In the genomic region with DNA sequence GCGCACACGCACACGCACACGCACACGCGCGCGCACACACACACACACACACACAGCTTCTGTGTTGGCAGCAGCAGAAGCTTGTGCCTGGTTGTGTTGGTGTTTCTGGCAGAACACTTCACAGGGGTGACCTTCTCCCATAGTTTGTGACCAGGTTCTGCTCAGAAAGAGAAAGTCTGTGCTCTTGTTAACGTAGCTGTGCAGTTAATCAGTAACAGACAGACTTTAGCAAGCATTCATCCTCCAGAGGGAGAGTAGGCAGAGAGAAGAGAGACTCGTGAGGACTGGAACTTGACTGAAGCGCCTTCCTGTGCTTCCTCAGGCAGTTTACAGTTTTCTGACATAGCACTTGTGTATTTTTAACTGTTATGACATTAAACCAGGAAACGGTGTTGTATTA, we compare ENCODE assay signal across 15 mouse cellular contexts. TPM values are rescaled to one million over a fixed set of nuclear protein-coding genes. Genes with fewer than 3 reads are reported as not detected.
DNase-seq lines count a peak whose midpoint lies in the region; ATAC-seq lines count a peak whose summit lies in the region.
"Had no signal": no experiment of that assay in that cellular context is flagged by ENCODE, and none has a peak within 500 bp of the region (broad histone marks: within the 10 kb centered on the region; RNA-seq: fewer than 3 reads in every experiment).

No protein-coding gene starts in this region.

- H3K27me3 ChIP-seq in kidney, embryonic 15.5 days: no peaks in the 10 kb centered on the region
- no peaks in the 10 kb centered on the region for H3K27me3 ChIP-seq in liver, embryonic 16.5 days (ENCODE audit: control insufficient read depth, insufficient read depth, low read depth, low read length)
- H3K27me3 ChIP-seq: heart, embryonic 13.5 days had no signal

- H3K9ac ChIP-seq in kidney, embryonic 15.5 days: no peak overlapping the region
- no peak overlapping the region for H3K9ac ChIP-seq in liver, embryonic 16.5 days (ENCODE audit: low read depth, low read length)
- H3K9ac ChIP-seq: heart, embryonic 13.5 days had no signal

- H3K9me3 ChIP-seq in kidney, embryonic 15.5 days (replicated peaks): no peaks in the 10 kb centered on the region
- H3K9me3 ChIP-seq in liver, embryonic 16.5 days (replicated peaks; ENCODE audit: control insufficient read depth, low read length): no peaks in the 10 kb centered on the region
- H3K9me3 ChIP-seq: G1E; heart, embryonic 13.5 days had no signal

- WGBS in kidney, embryonic 15.5 days: 76% methylated on average over 12 of the region's 12 CpGs
- WGBS in liver, embryonic 16.5 days (ENCODE audit: insufficient replicate concordance): 74% methylated on average over 12 of the region's 12 CpGs

- H3K4me1 ChIP-seq in kidney, embryonic 15.5 days: peaks cover 17% of the 10 kb centered on the region
- H3K4me1 ChIP-seq in liver, embryonic 16.5 days (ENCODE audit: control insufficient read depth, low read depth, low read length): 0 out of 2 replicates have a peak, but pooled peaks cover 3% of the 10 kb centered on the region

- no peak overlapping the region for H3K4me2 ChIP-seq in kidney, embryonic 15.5 days
- H3K4me2 ChIP-seq in liver, embryonic 16.5 days (ENCODE audit: low read depth, low read length): no peak overlapping the region
- H3K4me2 ChIP-seq: heart, embryonic 13.5 days had no signal

- peak; percentile 8 for DNase-seq in layer of hippocampus, adult 9-11 months
- DNase-seq in layer of hippocampus, adult 9-10 months (ENCODE audit: low spot score): no peak
- DNase-seq in ZHBTc4 (ENCODE audit: low read depth, low spot score): peak; percentile 52
- no peak for DNase-seq in right cerebral cortex, adult 2 months (ENCODE audit: low spot score in 2 of 2)
- no peak for DNase-seq in urinary bladder, postnatal 4 days (ENCODE audit: low spot score in 2 of 2)
- DNase-seq: B cell, adult 2 months; cerebellum, postnatal 10 days; left cerebral cortex, postnatal 4 days; right cerebral cortex, adult 18-20 months; thymus, adult 2 months had no signal

- H3K36me3 ChIP-seq in kidney, embryonic 15.5 days: 0 out of 2 replicates have a peak, but pooled peaks cover 3% of the 10 kb centered on the region
- H3K36me3 ChIP-seq in liver, embryonic 16.5 days (ENCODE audit: control insufficient read depth, insufficient read depth): no peaks in the 10 kb centered on the region
- H3K36me3 ChIP-seq: G1E; heart, embryonic 13.5 days had no signal

- ATAC-seq in kidney, embryonic 15.5 days (replicated peaks; ENCODE audit: low FRiP score): peak; percentile 67
- ATAC-seq in liver, embryonic 16.5 days (ENCODE audit: low read depth): peak; percentile 76
- ATAC-seq in monocyte, adult 5-6 weeks (replicated peaks; ENCODE audit: insufficient number of reproducible peaks, low FRiP score, low TSS enrichment, poor library complexity, severe bottlenecking): no peak

- H3K4me3 ChIP-seq in kidney, embryonic 15.5 days (replicated peaks): no peak overlapping the region
- no peak overlapping the region for H3K4me3 ChIP-seq in liver, embryonic 16.5 days (ENCODE audit: low read depth, low read length)
- H3K4me3 ChIP-seq: heart, embryonic 13.5 days had no signal

- peak overlapping the region; percentile 60; the same call in 1 of the 2 replicates for H3K27ac ChIP-seq in kidney, embryonic 15.5 days
- no peak overlapping the region for H3K27ac ChIP-seq in liver, embryonic 16.5 days (ENCODE audit: low read length)
- H3K27ac ChIP-seq: heart, embryonic 13.5 days had no signal

RNA-seq across cellular contexts. Expression of a gene that starts 45.3 kb away (rescaled TPM):
- polyA plus RNA-seq in kidney, embryonic 15.5 days (2015; fragmentation: Nextera tagmentation; extraction: Ambion mirVana): 54.0 and 56.7 TPM in 2 replicates
- 3.5 and 3.9 TPM in 2 replicates for polyA plus RNA-seq in liver, embryonic 16.5 days (2015; fragmentation: Nextera tagmentation; extraction: Ambion mirVana)
- total RNA-seq in monocyte, adult 5-6 weeks (2017): 19.1 to 66.2 TPM (median 33.2 TPM) in 3 replicates

Comparison
In these comparisons a context has a peak if more than half of its experiments do, and no peak if none do; other contexts are left out.
1. DNase-seq: peak in layer of hippocampus, adult 9-11 months (single experiment) and ZHBTc4 (single experiment); none in layer of hippocampus, adult 9-10 months (single experiment), right cerebral cortex, adult 2 months (0 of 2) and urinary bladder, postnatal 4 days (0 of 2).
2. RNA of a gene that starts 45.3 kb away (polyA plus RNA-seq): 54.0 to 56.7 TPM in kidney, embryonic 15.5 days; 3.5 to 3.9 TPM in liver, embryonic 16.5 days; every median in the first group is over 10 times any median in the second.